In the genomic region with DNA sequence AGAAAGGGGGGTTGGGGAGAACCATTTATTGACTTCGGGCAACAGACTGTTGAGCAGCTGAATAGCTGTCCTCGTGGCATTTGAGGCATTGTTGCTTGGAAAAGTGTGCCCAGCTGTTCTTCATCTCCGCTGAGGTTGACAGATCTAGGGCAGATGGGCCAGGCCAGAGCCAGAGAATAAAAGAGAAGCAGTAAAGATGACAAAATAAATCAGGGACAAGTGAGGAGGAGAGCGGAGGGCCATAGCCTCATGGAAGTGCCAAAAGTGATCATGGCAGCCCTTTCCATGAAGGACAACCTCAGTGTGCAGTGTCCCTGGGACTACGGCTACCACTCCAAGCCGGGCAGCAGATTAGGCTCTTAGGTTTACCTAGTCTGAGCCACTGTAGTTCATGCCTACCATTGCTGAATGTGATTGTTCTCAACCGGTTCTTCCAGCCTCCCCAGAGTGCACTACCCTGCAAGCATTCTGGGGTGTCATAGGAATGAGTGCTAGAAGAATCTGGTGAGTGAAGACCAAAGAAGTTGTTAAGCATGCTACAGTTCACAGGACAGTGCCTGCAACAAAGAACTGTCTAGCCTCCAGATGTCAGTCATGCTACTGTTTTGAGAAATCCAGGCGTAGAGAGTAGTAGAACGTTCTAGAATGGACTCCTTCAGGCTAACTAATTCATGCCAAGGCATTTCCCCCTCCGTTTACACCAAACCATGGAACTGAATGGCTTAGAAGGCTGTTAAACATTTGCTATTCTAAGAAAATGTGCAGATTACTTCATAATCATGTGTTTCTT, we compare ENCODE assay signal across 10 mouse cellular contexts.
DNase-seq lines count a peak whose midpoint lies in the region; ATAC-seq and TF ChIP-seq lines count a peak whose summit lies in the region.
"Had no signal": no experiment of that assay in that cellular context is flagged by ENCODE, and none has a peak within 500 bp of the region (broad histone marks: within the 10 kb centered on the region; RNA-seq: fewer than 3 reads in every experiment).

No protein-coding gene starts in this region.

- no peak for TF ChIP-seq POLR2A in limb, embryonic 14.5 days (IDR thresholded peaks at IDR 0.05; ENCODE audit: borderline replicate concordance, extremely low read depth, insufficient read depth, insufficient read length)

- H3K9me3 ChIP-seq in limb, embryonic 14.5 days (ENCODE audit: control insufficient read depth, low read length): no peaks in the 10 kb centered on the region
- H3K9me3 ChIP-seq in limb, embryonic 10.5 days (replicated peaks): no peaks in the 10 kb centered on the region
- H3K9me3 ChIP-seq in kidney, postnatal 0 days (replicated peaks; ENCODE audit: low read length): no peaks in the 10 kb centered on the region
- no peaks in the 10 kb centered on the region for H3K9me3 ChIP-seq in stomach, embryonic 14.5 days (ENCODE audit: control insufficient read depth, low read depth, low read length)
- H3K9me3 ChIP-seq: embryonic facial prominence, embryonic 12.5 days; lung, embryonic 15.5 days had no signal

- H3K4me1 ChIP-seq in limb, embryonic 14.5 days (ENCODE audit: control insufficient read depth, insufficient read depth, low read length): no peaks in the 10 kb centered on the region
- H3K4me1 ChIP-seq in limb, embryonic 10.5 days: no peaks in the 10 kb centered on the region
- H3K4me1 ChIP-seq in kidney, postnatal 0 days (replicated peaks; ENCODE audit: insufficient read depth, low read length): no peaks in the 10 kb centered on the region
- H3K4me1 ChIP-seq in stomach, embryonic 14.5 days (ENCODE audit: control insufficient read depth, insufficient read depth, low read length): 0 out of 2 replicates have a peak, but pooled peaks cover 3% of the 10 kb centered on the region
- H3K4me1 ChIP-seq: embryonic facial prominence, embryonic 12.5 days; lung, embryonic 15.5 days had no signal

- DNase-seq in limb, embryonic 14.5 days (ENCODE audit: low spot score): no peak
- no peak for DNase-seq in limb, embryonic 10.5 days (ENCODE audit: low spot score)
- DNase-seq in brain, adult 2 months (ENCODE audit: low read depth, low spot score): peak; percentile 38
- DNase-seq in kidney, postnatal 0 days (ENCODE audit: low spot score): peak; percentile 77
- no peak for DNase-seq in T-cell, adult 2 months (ENCODE audit: low spot score)
- DNase-seq in right cerebral cortex, postnatal 25 days: no peak
- DNase-seq: thymus, adult 18-20 months had no signal

- H3K36me3 ChIP-seq in limb, embryonic 14.5 days (ENCODE audit: control insufficient read depth, insufficient read depth, low read length): peaks cover 66% of the 10 kb centered on the region
- peaks cover 96% of the 10 kb centered on the region for H3K36me3 ChIP-seq in limb, embryonic 10.5 days
- peaks cover 15% of the 10 kb centered on the region; the same call in 1 of the 2 replicates for H3K36me3 ChIP-seq in kidney, postnatal 0 days (ENCODE audit: insufficient read depth, low read length)
- H3K36me3 ChIP-seq in stomach, embryonic 14.5 days (ENCODE audit: control insufficient read depth, insufficient read depth, low read length): peaks cover 26% of the 10 kb centered on the region

- H3K9ac ChIP-seq in limb, embryonic 14.5 days (ENCODE audit: low read depth, low read length, severe bottlenecking): no peak overlapping the region
- H3K9ac ChIP-seq in kidney, postnatal 0 days (ENCODE audit: low read depth, low read length): no peak overlapping the region
- H3K9ac ChIP-seq in stomach, embryonic 14.5 days (replicated peaks; ENCODE audit: low read depth, low read length): no peak overlapping the region
- H3K9ac ChIP-seq: embryonic facial prominence, embryonic 12.5 days; lung, embryonic 15.5 days had no signal

- 71% methylated on average over 10 of the region's 10 CpGs for WGBS in limb, embryonic 14.5 days
- 81% methylated on average over 10 of the region's 10 CpGs for WGBS in limb, embryonic 10.5 days
- whole genome bisulfite sequencing in kidney, postnatal 0 days: 56% methylated on average over 10 of the region's 10 CpGs
- 71% methylated on average over 10 of the region's 10 CpGs for WGBS in stomach, embryonic 14.5 days

- no peak overlapping the region for H3K4me2 ChIP-seq in limb, embryonic 14.5 days (replicated peaks; ENCODE audit: low read depth, low read length, severe bottlenecking)
- H3K4me2 ChIP-seq in kidney, postnatal 0 days (ENCODE audit: low read length): no peak overlapping the region
- H3K4me2 ChIP-seq in stomach, embryonic 14.5 days (replicated peaks; ENCODE audit: low read depth, low read length): no peak overlapping the region
- H3K4me2 ChIP-seq: embryonic facial prominence, embryonic 12.5 days; lung, embryonic 15.5 days had no signal

- H3K27ac ChIP-seq in limb, embryonic 14.5 days (replicated peaks; ENCODE audit: low read depth, low read length): no peak overlapping the region
- H3K27ac ChIP-seq in limb, embryonic 10.5 days: no peak overlapping the region
- no peak overlapping the region for H3K27ac ChIP-seq in kidney, postnatal 0 days
- peak overlapping the region; percentile 41; the same call in 1 of the 2 replicates for H3K27ac ChIP-seq in stomach, embryonic 14.5 days (ENCODE audit: low read length)
- H3K27ac ChIP-seq: embryonic facial prominence, embryonic 12.5 days; lung, embryonic 15.5 days had no signal

- H3K4me3 ChIP-seq in limb, embryonic 14.5 days (replicated peaks; ENCODE audit: low read length): no peak overlapping the region
- no peak overlapping the region for H3K4me3 ChIP-seq in limb, embryonic 10.5 days
- no peak overlapping the region for H3K4me3 ChIP-seq in kidney, postnatal 0 days (replicated peaks; ENCODE audit: low read depth, low read length)
- H3K4me3 ChIP-seq in stomach, embryonic 14.5 days (ENCODE audit: low read depth, low read length): no peak overlapping the region
- H3K4me3 ChIP-seq: embryonic facial prominence, embryonic 12.5 days; lung, embryonic 15.5 days had no signal

- peak; percentile 24; the same call in 1 of the 2 replicates for TF ChIP-seq CTCF in kidney, postnatal 0 days (IDR thresholded peaks at IDR 0.05; ENCODE audit: low read depth)

- ATAC-seq in limb, embryonic 14.5 days (ENCODE audit: low FRiP score, low read depth): peak; percentile 53
- peak; percentile 75 for ATAC-seq in kidney, postnatal 0 days (replicated peaks; ENCODE audit: low FRiP score, low read depth)
- ATAC-seq in stomach, embryonic 14.5 days (ENCODE audit: insufficient number of reproducible peaks, insufficient read depth, low FRiP score, low read depth): no peak

- H3K27me3 ChIP-seq in limb, embryonic 14.5 days (ENCODE audit: control insufficient read depth, insufficient read depth, low read length): no peaks in the 10 kb centered on the region
- no peaks in the 10 kb centered on the region for H3K27me3 ChIP-seq in limb, embryonic 10.5 days (ENCODE audit: low read depth, poor library complexity, severe bottlenecking)
- H3K27me3 ChIP-seq in kidney, postnatal 0 days (ENCODE audit: insufficient read depth, low read length): no peaks in the 10 kb centered on the region
- no peaks in the 10 kb centered on the region for H3K27me3 ChIP-seq in stomach, embryonic 14.5 days (ENCODE audit: control insufficient read depth, insufficient read depth, low read length)
- H3K27me3 ChIP-seq: embryonic facial prominence, embryonic 12.5 days; lung, embryonic 15.5 days had no signal

Comparison
In these comparisons a context has a peak if more than half of its experiments do, and no peak if none do; other contexts are left out.
1. DNase-seq: peak in brain, adult 2 months (single experiment) and kidney, postnatal 0 days (single experiment); none in limb, embryonic 14.5 days (single experiment), limb, embryonic 10.5 days (single experiment), T-cell, adult 2 months (single experiment) and right cerebral cortex, postnatal 25 days (single experiment).